Mouse (Mus musculus): ENCODE measurements around the gene Esrrb.

Esrrb gene

GRCm38 (mm10) chr12:86501728-86502127 is 140.8 kb downstream of the Esrrb start:
- DNase-seq: no peak

DNA sequence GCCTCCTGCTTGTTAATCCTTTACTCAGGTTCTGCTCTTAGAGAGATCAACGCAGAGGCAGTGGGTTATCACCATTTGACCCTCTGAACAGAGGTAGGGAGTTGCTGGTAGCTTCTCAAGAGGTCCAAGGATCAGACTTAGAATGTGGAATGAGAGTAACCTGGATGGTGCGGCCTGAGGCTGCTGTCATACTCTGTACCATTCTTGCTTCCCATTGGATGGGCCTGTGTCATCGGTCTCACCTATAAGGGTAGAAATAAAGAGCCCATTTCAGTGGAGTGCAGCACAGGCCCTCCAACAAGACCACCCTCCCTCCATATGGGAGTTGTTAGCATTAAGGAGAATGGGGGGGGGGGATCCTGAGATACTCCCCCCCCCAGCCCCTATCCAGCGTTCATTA is 143.0 kb downstream of the Esrrb start:
- DNase-seq: no peak

GRCm38 (mm10) chr12:86504321-86504720 is 143.4 kb downstream of the Esrrb start:
- no peak for DNase-seq

DNA sequence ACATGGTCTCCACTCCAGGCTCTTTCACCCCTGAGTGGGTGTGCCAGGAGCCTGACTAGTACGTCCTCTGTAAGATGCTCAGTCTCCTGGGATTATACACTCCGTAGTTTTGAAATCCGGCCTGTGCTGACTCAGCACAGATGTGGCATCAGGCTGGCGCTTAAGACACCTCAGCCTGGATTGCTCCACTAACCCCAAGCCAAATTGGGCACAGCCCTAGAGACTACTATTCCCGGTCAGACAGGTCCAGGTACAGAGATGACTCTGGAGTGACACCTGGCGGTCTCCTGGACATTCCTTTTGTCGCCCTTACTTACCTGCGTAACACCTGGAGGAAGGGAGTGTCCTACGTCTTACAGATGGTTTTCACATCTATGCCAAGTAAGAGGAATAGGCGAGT is 146.8 kb downstream of the Esrrb start:
- no peak for DNase-seq

DNA sequence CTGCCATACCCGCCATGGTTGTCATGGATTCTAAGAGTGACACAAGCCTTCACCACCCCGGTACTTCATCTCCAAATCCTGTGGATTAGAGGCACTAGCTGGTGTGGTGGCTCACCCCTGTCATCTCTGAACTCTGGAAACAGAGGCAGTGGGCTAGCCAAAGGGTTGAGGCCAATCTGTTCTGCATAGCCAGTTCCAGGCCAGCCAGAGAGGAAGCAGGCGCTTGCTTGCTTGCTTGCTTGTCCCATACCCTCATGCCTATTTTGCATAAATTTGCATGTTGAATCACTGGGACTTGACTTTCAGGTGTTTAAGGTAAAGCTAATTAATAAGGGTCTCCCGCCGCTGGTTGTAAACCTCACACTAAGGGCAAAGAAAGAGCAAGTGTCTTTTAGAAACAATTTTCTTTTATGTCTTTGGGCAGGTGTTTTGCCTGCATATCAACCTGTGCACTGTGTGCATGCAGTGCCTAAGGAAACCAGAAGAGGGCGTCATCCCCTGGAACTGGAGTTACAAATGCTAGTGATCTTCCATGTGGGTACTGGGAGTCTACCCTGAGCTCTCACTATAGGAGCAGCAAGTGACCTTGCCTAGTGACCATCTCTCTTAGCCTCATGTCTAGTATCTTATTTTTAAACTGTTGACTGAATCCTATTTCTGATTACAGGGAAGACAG is 147.5 kb downstream of the Esrrb start:
- DNase-seq: no peak

- no peak for DNase-seq
Measured at GRCm38 (mm10) chr12:86509295-86510279, 148.7 kb downstream of the Esrrb start.

DNA sequence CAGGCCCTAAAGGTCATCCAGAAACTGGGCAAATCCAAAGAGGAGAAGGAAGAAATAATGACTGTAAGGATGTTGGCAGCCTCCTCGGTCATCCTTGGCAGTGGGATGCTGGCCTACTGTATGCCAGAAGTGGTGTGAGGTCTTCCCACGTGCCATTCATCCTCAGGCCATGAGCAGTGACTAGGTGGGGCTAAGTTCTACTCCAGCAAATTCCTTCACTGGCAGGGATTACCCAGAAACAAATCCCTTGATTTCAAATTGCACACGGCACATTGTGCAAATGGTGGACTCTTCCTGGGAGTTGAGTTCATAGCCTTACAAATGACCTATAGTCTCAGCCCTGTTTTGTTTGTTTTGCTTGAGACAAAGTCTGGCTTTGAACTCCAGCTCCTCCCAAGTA is 151.4 kb downstream of the Esrrb start:
- no peak for DNase-seq

GRCm38 (mm10) chr12:86513596-86513995 is 152.7 kb downstream of the Esrrb start:
- DNase-seq: no peak

DNA sequence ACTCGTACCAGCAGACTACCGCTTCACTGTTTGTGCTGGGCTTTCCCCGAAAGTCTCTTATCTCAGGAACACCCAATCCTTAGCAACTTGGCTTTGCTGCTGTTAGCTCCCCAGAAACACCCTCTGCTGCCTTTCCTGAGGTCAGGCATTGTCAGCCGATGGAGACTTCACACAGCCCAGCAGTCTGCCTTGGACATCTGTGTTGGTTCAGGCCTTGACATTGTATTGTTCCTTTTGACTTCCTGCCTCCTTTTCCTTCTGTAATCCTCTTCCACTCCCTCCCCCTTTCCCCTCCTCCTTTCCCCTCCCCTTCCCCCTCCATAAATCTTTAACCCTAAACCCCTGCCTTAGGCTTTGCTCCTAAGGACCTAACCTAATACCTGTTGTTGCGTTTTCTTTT is 155.7 kb downstream of the Esrrb start:
- DNase-seq: no peak

DNA sequence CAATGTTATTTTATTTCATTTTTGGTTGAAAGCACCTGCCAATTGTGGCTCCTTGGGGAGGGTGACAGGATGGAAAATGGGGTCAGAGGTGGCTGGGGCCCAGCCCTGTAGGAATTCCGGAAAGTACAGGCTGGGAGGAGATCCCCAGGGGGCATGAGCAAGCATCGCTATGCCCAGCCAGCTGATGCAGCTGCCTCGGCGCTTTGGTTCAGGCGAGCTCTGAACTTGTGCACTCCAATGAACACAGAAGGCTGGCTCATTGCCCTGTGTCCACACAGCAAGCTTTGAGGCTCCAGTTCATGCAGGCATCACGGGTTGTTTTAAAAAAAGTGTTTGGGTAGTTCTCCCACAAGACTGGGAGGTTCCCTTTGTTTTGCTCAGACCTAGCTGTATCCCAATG is 156.8 kb downstream of the Esrrb start:
- DNase-seq: peak; percentile 53 to 56

- peak; percentile 67 to 76 for DNase-seq
Measured at GRCm38 (mm10) chr12:86518746-86519145, 157.8 kb downstream of the Esrrb start.

DNA sequence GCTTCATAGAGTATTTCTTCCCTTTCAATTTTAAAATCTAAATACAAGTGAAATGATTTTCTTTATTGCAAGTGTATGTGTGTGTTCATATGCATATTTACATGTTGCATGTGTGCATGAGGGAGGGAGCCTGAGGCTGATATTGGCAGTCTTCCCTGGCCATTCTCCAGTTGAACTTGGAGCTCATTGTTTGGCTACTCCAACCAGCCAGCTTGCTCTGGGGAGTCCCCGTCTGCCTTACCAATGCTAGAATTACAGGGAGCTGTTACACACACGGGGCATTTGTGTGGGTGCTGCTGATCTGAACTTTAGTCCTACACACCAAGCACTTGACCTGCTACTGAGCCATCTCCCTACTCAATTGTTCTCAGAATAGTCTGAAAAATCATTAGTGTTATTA is 173.4 kb downstream of the Esrrb start:
- peak; percentile 86 to 90 for DNase-seq

GRCm38 (mm10) chr12:86537799-86538198 is 176.9 kb downstream of the Esrrb start:
- no peak for DNase-seq

DNA sequence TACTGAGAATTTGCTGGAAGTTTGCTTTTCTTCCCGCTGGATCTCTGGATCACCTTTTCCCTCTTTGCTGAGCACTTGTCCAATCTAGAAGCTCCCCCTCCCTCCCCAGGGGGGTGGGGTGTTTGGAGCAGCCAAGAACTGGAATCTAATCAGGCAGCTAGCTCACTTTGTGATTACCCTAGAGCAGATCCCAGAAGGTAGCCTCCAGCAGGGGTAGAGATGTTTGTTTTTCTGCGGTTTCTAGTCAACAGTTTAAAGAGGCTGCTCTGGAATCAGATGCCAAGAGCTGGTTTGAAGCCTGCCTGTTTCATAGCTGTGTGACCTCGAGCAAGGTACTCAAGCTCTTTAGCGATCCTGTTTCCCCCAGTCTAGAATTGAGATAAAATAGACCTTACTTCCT is 177.8 kb downstream of the Esrrb start:
- no peak for DNase-seq

- no peak for DNase-seq
Measured at GRCm38 (mm10) chr12:86539511-86539910, 178.6 kb downstream of the Esrrb start.

DNA sequence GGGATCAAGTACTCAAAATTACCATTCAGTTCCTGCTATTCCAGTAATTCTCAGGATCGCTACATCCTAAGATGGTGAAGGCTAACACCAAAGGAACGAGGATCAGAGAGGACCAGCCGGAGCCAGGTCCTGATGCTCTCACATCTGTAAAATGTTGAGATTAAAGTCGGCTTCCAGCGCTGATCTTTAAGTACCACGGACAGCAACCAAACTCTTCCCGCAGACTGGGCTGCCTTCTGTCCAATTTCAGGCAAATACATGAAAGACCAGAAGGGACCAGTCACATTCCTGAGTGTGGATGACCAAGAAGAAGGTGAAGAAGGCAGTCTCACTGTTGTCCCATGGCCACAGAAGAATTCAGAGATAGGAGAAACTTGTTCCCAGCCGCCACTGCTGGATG is 186.9 kb downstream of the Esrrb start:
- no peak for DNase-seq

GRCm38 (mm10) chr12:86553037-86553436 is 192.1 kb downstream of the Esrrb start:
- DNase-seq: no peak

DNA sequence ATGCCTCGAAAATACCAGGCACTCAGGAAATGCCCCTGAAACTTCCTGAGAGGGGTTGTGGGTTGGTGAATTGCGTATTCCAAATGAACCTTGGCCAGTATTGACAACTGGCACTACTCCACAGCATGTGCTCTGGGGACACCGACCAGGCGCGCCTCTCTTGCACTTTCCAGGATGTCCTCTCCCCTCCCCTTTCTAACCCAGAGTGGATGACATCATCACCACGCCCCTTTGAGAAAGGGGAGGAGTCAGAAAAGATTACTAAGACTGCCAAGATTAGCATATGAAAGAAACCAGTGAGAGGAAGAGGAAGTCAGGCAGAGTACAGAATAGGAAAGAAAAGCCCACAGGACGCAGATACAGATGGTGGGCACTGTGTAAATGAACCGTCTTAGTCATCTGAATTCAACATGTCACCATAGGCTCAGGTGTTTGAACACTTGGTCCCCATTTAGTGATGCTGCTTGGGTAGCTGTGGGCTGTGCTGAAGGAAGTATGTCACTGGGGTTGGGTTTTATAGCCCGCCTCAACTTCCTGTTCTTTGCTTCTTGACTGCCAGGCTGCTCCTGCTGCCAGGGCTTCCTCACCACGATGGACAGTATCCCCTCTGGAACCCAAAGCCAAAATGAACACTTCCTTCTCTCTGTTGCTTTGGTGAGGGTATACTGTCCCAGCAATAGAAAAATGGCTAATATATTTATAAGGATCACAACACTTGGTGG is 196.0 kb downstream of the Esrrb start:
- DNase-seq: peak in 1 of 2 experiments; percentile 24

GRCm38 (mm10) chr12:86558889-86559288 is 198.0 kb downstream of the Esrrb start:
- DNase-seq: no peak

GRCm38 (mm10) chr12:86562705-86563104 is 201.8 kb downstream of the Esrrb start:
- DNase-seq: no peak

DNA sequence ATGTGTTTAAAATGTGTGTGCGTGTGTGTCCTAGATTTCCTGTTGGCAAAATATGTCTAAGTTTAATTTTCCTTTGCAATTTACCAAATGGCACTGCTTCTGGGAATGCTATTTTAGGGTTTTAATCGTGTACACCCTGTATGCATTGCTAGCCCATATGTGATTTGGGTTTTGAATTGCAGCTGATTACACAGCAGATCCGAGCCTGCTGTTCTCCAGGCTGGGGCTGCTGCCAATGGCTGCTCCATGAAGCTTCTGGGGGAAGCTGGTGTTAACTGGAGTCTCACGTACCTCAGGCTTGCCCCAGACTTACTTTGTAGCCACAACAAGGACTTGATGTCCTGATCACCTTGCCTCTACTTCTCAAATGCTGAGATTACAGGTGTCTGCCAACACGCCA is 205.1 kb downstream of the Esrrb start:
- DNase-seq: peak in 1 of 2 experiments; percentile 25
